Mouse (Mus musculus) hindbrain, embryonic 10.5 days (tissue): ENCODE measurements around the gene Cox4i1. TPM values are rescaled to one million over a fixed set of nuclear protein-coding genes. Genes with fewer than 3 reads are reported as not detected.

Source experiments
- polyA plus RNA-seq: library from polyadenylated mRNA; unstranded; fragments of >200 nt; fragmentation: Nextera tagmentation; extraction: Ambion mirVana; gene quantifications from 2 replicates; pipeline ENCODE4 v1.2.1, GENCODE M21; 2016

Cox4i1 gene
- polyA plus RNA-seq, 1 experiment from 2014 or later = 1,059 TPM

Other genes with a start within 250 kb of the Cox4i1 start
- 138 and 165 TPM in 2 replicates for gene Gins2, start 78.9 kb upstream of the Cox4i1 start, polyA plus RNA-seq
- 2.8 and 4.7 TPM in 2 replicates for gene 1190005I06Rik, start 20.6 kb upstream of the Cox4i1 start, polyA plus RNA-seq
- gene Gm27021, start 143 bp upstream of the Cox4i1 start, polyA plus RNA-seq = 3.2 and 4.0 TPM in 2 replicates
- 312 and 362 TPM in 2 replicates for gene Emc8, start 351 bp downstream of the Cox4i1 start, polyA plus RNA-seq
- 5.4 and 6.3 TPM in 2 replicates for gene Irf8, start 68.1 kb downstream of the Cox4i1 start, polyA plus RNA-seq